Mouse (Mus musculus) kidney, embryonic 16.5 days (tissue): ENCODE results near the gene Stk35. TPM values are rescaled to one million over a fixed set of nuclear protein-coding genes. Genes with fewer than 3 reads are reported as not detected.

ENCODE experiments used
- ATAC-seq: fragments of 200-750 bp; cut with Nextera tagmentation; 2 replicates; pipeline ENCODE4 v1.8.0; 2017; ENCODE audit warnings: moderate TSS enrichment; ENCODE audit not compliant: low FRiP score, low TSS enrichment
- H3K27ac ChIP-seq: fragments of 300-500 bp; sonication (generic); 2 replicates; pipeline ENCODE4 v1.5.1; 2014; ENCODE audit warnings: low read length
- H3K27me3 ChIP-seq: fragments of 300-500 bp; sonication (generic); 2 replicates; pipeline ENCODE4 v1.6.1; 2014; ENCODE audit warnings: low read length, control low read depth, mixed read lengths; ENCODE audit not compliant: insufficient read depth
- H3K36me3 ChIP-seq: fragments of 300-500 bp; sonication (generic); 2 replicates; pipeline ENCODE4 v1.6.1; 2014; ENCODE audit warnings: low read length, control low read depth, mixed read lengths; ENCODE audit not compliant: insufficient read depth
- H3K4me1 ChIP-seq: fragments of 300-500 bp; sonication (generic); 2 replicates; pipeline ENCODE4 v1.6.1; 2014; ENCODE audit warnings: low read length, control low read depth, mixed read lengths; ENCODE audit not compliant: insufficient read depth
- H3K4me2 ChIP-seq: fragments of 300-500 bp; sonication (generic); replicated peaks from 2 replicates; pipeline ENCODE4 v1.6.1; 2014; ENCODE audit warnings: low read depth, low read length
- H3K4me3 ChIP-seq: fragments of 300-500 bp; sonication (generic); 2 replicates; pipeline ENCODE4 v1.5.1; 2014; ENCODE audit warnings: mild to moderate bottlenecking, low read length
- H3K9ac ChIP-seq: fragments of 300-500 bp; sonication (generic); replicated peaks from 2 replicates; pipeline ENCODE4 v1.6.1; 2014; ENCODE audit warnings: low read length
- H3K9me3 ChIP-seq: fragments of 300-500 bp; sonication (generic); 2 replicates; pipeline ENCODE4 v1.6.1; 2016; ENCODE audit warnings: low read length, control low read depth
- WGBS: fragments of 180-500 bp; shearing (Covaris S2); extraction: QIAGEN DNeasy Blood & Tissue Kit; methylation state at CpG from one replicate; pipeline ENCODE4 v1.1.7; 2014; 5-methylcytosine and 5-hydroxymethylcytosine counted together
- polyA plus RNA-seq: library from polyadenylated mRNA; unstranded; fragments of >200 nt; fragmentation: Nextera tagmentation; extraction: Ambion mirVana; gene quantifications from 2 replicates; pipeline ENCODE4 v1.2.1, GENCODE M21; 2015

Stk35 gene
- polyA plus RNA-seq, 1 experiment from 2014 or later: 9.4 TPM

DNA sequence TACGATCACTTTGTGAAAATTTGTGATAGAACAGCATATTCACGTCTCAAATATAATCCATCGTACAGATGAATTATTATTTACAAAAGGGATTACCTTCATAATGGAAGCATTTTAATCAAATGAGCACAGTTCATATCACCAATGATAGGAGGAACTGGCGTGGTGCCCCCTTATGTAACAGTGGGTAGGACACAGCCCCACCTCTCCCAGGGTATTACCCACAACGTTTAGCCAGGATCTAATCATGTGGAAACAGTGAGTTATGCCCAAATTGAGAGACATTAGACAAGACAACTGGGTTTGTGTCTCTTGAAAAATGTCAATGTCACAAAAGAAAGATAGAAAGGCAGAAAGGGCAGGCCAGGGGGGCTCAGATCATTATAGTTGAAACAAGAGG is 62.9 kb downstream of the Stk35 start:
- no peak for ATAC-seq
- WGBS: 85% methylated on average over 5 of the region's 5 CpGs
- H3K4me1 ChIP-seq: 0 out of 2 replicates have a peak, but pooled peaks cover 3% of the 10 kb centered on the region

DNA sequence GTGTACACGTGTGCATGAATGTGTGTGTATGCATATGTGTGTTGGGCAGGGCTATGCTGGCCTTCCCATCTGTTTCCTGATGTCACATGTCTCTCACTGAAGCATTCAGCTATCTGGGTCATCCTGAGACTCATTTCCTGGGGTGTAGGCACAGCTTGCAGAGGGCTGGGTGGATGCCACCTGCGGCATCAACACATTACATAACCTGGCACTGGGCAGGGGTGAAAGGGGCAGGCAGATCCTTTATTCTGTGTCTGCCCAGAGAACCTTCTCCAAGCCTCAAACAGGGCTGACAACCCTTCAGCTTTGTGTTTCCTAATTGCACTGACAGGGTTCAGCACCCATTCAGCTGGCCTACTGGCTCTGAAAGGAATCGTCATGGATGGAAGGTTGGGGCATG is 64.6 kb downstream of the Stk35 start:
- 86% methylated on average over 3 of the region's 3 CpGs for WGBS
- 0 out of 2 replicates have a peak, but pooled peaks cover 7% of the 10 kb centered on the region for H3K9me3 ChIP-seq
- no peak overlapping the region for H3K4me3 ChIP-seq
- no peak overlapping the region for H3K4me2 ChIP-seq
- 0 out of 2 replicates have a peak, but pooled peaks cover 3% of the 10 kb centered on the region for H3K4me1 ChIP-seq
- no peak overlapping the region for H3K9ac ChIP-seq
- no peak for ATAC-seq
- H3K27ac ChIP-seq: no peak overlapping the region
- no peaks in the 10 kb centered on the region for H3K27me3 ChIP-seq
- H3K36me3 ChIP-seq: no peaks in the 10 kb centered on the region

More for the DNA sequence above, 62.9 kb downstream of the Stk35 start:
- H3K9ac ChIP-seq: no peak overlapping the region
- H3K27ac ChIP-seq: no peak overlapping the region
- H3K9me3 ChIP-seq: 0 out of 2 replicates have a peak, but pooled peaks cover 7% of the 10 kb centered on the region
- no peaks in the 10 kb centered on the region for H3K36me3 ChIP-seq
- H3K4me3 ChIP-seq: no peak overlapping the region
- no peaks in the 10 kb centered on the region for H3K27me3 ChIP-seq
- no peak overlapping the region for H3K4me2 ChIP-seq

DNA sequence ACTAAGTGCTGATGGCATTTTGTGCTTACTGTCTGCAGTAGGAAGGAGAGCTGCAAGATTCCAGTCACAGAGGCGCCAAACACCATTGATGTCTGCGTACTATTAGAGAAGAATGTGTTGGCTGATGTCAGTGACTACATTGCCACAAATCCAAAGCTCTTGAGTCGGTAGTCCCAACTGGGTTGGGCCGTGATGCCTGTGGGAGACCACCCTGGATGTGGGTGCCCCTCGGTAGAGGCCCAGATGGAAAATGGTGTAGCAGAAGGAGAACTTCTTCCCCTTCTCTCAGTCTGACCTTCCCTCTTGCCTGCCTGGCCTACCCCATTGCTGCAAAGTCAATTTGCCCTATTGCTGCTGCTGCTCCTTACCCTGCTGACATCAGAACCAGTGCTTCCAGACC is 68.8 kb downstream of the Stk35 start:
- Histone ChIP-seq H3K9me3 (no peaks in the 10 kb centered on the region), H3K4me2 (no peak overlapping the region), H3K36me3 (no peaks in the 10 kb centered on the region), H3K27me3 (no peaks in the 10 kb centered on the region), H3K9ac (no peak overlapping the region), H3K4me3 (no peak overlapping the region), H3K4me1 (0 out of 2 replicates have a peak, but pooled peaks cover 3% of the 10 kb centered on the region), H3K27ac (no peak overlapping the region)
- no peak for ATAC-seq
- 92% methylated on average over 5 of the region's 5 CpGs for WGBS

DNA sequence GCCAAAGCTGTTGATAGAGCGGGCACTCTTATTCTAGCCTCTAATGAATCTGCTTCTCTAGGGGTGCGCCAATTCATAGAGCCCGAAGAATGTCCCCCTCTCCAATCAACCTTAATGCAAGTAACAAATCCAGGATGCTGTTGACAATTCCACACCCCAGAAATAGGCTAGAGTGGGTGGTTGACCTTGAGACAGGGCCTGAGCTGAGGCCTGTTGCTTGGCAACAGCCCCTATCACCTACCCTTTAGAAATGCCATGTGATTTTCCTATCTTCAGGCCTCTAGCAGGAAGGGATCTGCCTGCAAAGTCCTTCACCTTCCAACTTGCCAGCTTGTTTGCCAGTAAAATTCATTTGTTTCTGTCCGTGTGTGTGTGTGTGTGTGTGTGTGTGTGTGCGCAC is 70.9 kb downstream of the Stk35 start:
- H3K4me2 ChIP-seq: no peak overlapping the region
- no peak overlapping the region for H3K4me3 ChIP-seq
- ATAC-seq: no peak
- no peak overlapping the region for H3K9ac ChIP-seq
- no peaks in the 10 kb centered on the region for H3K27me3 ChIP-seq
- H3K9me3 ChIP-seq: no peaks in the 10 kb centered on the region
- 93% methylated on average over 5 of the region's 5 CpGs for WGBS
- no peak overlapping the region for H3K27ac ChIP-seq
- H3K36me3 ChIP-seq: no peaks in the 10 kb centered on the region
- H3K4me1 ChIP-seq: 0 out of 2 replicates have a peak, but pooled peaks cover 3% of the 10 kb centered on the region

DNA sequence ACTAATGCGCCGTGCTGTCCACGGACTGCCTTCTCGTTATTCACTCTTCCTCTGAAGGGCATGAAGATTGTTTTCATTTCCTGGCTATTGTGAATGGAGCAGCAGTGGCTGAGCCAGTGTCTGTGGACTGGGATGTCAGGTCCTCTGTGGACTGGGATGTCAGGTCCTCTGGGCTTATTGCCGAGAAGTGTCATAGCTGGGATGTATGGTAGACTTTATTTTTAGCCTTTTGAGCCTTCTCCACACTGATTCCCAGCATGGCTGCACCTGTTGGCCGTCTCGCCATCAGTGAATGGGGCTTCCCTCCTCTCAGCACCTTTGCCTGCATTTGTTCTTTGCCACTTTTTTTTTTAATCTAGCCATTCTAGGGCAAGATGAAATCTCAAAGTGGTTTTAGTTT is 71.8 kb downstream of the Stk35 start:
- WGBS: 84% methylated on average over 7 of the region's 7 CpGs
- Histone ChIP-seq H3K27me3 (no peaks in the 10 kb centered on the region), H3K4me3 (no peak overlapping the region), H3K36me3 (no peaks in the 10 kb centered on the region), H3K27ac (no peak overlapping the region), H3K9me3 (no peaks in the 10 kb centered on the region), H3K9ac (no peak overlapping the region), H3K4me1 (0 out of 2 replicates have a peak, but pooled peaks cover 2% of the 10 kb centered on the region), H3K4me2 (no peak overlapping the region)
- no peak for ATAC-seq

DNA sequence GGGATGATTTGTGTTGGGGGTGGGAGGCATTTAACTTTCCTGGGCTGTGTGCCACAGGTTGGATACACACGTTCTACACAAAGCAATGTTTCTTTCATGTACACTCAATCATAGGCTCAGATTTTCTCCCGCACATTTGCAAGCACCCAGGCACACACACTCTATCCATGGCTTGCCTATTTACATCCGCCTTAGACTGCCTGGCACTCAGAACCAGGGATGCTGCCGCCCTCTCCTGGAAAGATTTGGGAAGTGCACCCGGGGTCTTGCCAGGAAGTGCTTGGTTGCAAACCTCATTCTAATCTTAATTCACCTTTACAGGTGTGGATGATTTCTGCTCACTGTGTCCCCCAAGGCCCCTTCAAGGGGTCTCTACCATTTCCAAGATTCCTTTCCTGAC is 73.2 kb downstream of the Stk35 start:
- Histone ChIP-seq H3K4me1 (no peaks in the 10 kb centered on the region), H3K36me3 (no peaks in the 10 kb centered on the region), H3K4me3 (no peak overlapping the region), H3K4me2 (no peak overlapping the region), H3K9me3 (no peaks in the 10 kb centered on the region), H3K27me3 (no peaks in the 10 kb centered on the region), H3K27ac (no peak overlapping the region), H3K9ac (no peak overlapping the region)
- WGBS: 7% methylated on average over 5 of the region's 5 CpGs
- peak; percentile 76; the same call in 1 of the 2 replicates for ATAC-seq

DNA sequence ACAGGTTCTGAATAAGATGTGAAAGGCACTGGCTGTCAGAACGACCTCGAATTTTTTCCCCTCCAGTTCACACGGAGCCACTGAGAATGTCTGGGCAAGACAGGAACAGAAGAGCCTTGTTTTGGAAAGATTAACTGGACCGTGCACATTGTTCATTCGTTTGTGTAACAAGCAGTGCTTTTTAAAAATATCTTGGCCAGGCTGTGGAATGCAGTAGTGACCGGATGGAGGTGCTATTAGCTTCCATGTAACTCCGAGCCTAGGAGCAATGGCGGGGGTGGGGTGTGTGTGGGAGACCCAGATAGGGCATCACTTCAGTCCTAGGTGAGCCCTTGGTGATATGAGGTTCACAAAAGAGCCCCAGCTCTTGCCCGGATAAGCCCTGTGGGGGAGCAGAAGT is 73.8 kb downstream of the Stk35 start:
- WGBS: 63% methylated on average over 9 of the region's 9 CpGs
- Histone ChIP-seq H3K9me3 (no peaks in the 10 kb centered on the region), H3K27me3 (no peaks in the 10 kb centered on the region), H3K4me3 (no peak overlapping the region), H3K27ac (no peak overlapping the region), H3K4me2 (no peak overlapping the region), H3K4me1 (no peaks in the 10 kb centered on the region), H3K9ac (no peak overlapping the region), H3K36me3 (no peaks in the 10 kb centered on the region)
- no peak for ATAC-seq

DNA sequence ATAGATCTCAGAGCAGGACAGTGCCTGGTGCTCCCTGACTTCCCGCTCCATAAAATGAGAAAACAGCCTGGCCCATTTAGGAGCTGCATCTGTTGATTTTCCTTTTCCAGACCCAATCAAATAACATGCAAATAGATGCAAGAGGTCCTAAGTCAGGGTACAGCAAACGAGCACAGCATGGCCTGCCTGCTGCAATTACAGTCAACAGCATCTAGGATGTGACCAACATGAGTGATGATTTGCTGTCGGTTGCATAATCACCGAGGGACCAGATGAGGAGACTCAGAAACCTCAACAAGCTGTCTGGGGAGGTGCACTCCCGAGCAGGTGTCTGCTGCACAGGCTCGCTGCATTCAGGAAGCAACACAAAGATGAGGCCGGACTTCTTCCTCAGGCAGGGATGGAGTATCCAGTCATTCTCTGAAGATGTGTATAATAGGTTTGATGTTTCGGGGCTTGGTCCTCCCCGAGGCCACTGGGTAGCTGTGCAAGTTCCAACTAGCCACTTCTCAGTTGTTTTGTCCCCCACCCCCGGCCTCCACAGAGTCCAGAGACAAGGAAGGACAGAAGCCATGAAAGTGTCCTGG is 74.3 kb downstream of the Stk35 start:
- H3K9me3 ChIP-seq: no peaks in the 10 kb centered on the region
- no peak overlapping the region for H3K27ac ChIP-seq
- no peak overlapping the region for H3K4me2 ChIP-seq
- H3K27me3 ChIP-seq: no peaks in the 10 kb centered on the region
- no peak overlapping the region for H3K4me3 ChIP-seq
- WGBS: 73% methylated on average over 10 of the region's 10 CpGs
- no peaks in the 10 kb centered on the region for H3K36me3 ChIP-seq
- H3K4me1 ChIP-seq: no peaks in the 10 kb centered on the region
- no peak overlapping the region for H3K9ac ChIP-seq
- ATAC-seq: no peak

DNA sequence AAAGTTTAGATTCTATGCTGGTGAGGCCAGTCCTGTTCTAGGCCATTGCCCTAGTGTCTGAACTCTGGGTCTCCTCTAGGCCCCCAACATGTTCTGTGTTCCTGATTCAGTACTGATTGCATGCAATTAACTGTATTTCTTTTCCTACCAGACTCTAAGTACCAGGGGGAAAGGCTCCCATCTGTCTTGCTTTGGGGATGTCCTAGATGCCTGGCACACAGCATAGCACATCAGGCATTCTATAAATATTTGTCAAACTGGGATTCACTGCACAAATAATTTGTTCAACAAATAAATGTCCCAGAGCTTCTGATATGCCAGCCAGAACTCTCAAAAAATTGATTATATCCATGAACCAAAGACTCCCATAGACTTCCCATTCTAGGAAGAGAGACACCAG is 76.6 kb downstream of the Stk35 start:
- H3K27ac ChIP-seq: no peak overlapping the region
- no peak overlapping the region for H3K9ac ChIP-seq
- H3K36me3 ChIP-seq: no peaks in the 10 kb centered on the region
- H3K9me3 ChIP-seq: no peaks in the 10 kb centered on the region
- H3K27me3 ChIP-seq: no peaks in the 10 kb centered on the region
- ATAC-seq: no peak
- no peak overlapping the region for H3K4me2 ChIP-seq
- no peak overlapping the region for H3K4me3 ChIP-seq
- H3K4me1 ChIP-seq: no peaks in the 10 kb centered on the region

DNA sequence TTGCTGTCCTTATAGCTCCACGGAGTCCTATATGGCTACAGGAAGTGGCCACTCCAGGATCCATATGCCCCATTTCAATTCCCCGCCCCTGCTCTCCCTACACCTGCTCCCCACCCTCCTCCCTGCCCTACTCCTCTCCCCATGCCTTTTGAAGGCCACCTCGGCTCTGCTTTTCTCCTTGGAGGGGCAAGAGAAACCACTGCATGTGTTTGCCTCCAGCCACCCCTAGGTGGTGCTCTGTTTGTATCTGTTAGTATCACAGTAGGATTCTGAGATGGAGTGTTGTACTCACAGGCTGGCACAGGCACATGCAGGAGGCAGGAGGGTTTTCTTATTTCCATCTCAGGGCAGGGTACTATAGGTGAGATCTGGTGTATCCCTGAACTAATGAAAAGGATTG is 79.5 kb downstream of the Stk35 start:
- Histone ChIP-seq H3K27ac (no peak overlapping the region), H3K4me1 (no peaks in the 10 kb centered on the region), H3K27me3 (no peaks in the 10 kb centered on the region), H3K9ac (no peak overlapping the region), H3K36me3 (no peaks in the 10 kb centered on the region), H3K4me2 (no peak overlapping the region), H3K9me3 (no peaks in the 10 kb centered on the region), H3K4me3 (no peak overlapping the region)
- ATAC-seq: no peak
- 41% methylated on average over 3 of the region's 3 CpGs for WGBS
